Mouse (Mus musculus): ENCODE data around the gene Fam222a.

Gene Fam222a

GRCm38 (mm10) chr5:114584293-114585104 is 16.7 kb downstream of the Fam222a start:
- DNase-seq (ENCODE audit: low read depth, low spot score) = no peak

- DNase-seq (ENCODE audit: low read depth, low spot score) = no peak
Measured at GRCm38 (mm10) chr5:114585682-114586081, 17.9 kb downstream of the Fam222a start.

GRCm38 (mm10) chr5:114587908-114588307 is 20.1 kb downstream of the Fam222a start:
- no peak for DNase-seq (ENCODE audit: low read depth, low spot score)

- no peak for DNase-seq (ENCODE audit: low read depth, low spot score)
Measured at GRCm38 (mm10) chr5:114588416-114588815, 20.6 kb downstream of the Fam222a start.

- no peak for DNase-seq (ENCODE audit: low read depth, low spot score)
Measured at GRCm38 (mm10) chr5:114589026-114589425, 21.2 kb downstream of the Fam222a start.

- no peak for DNase-seq (ENCODE audit: low read depth, low spot score)
Measured at GRCm38 (mm10) chr5:114589454-114589853, 21.6 kb downstream of the Fam222a start.

- no peak for DNase-seq (ENCODE audit: low read depth, low spot score)
Measured at GRCm38 (mm10) chr5:114590043-114590913, 22.5 kb downstream of the Fam222a start.

- DNase-seq (ENCODE audit: low read depth, low spot score) = no peak
Measured at GRCm38 (mm10) chr5:114591151-114591561, 23.3 kb downstream of the Fam222a start.

- no peak for DNase-seq (ENCODE audit: low read depth, low spot score)
Measured at GRCm38 (mm10) chr5:114592463-114593160, 24.8 kb downstream of the Fam222a start.

GRCm38 (mm10) chr5:114593161-114593821 is 25.5 kb downstream of the Fam222a start:
- DNase-seq (ENCODE audit: low read depth, low spot score) = no peak

- no peak for DNase-seq (ENCODE audit: low read depth, low spot score)
Measured at GRCm38 (mm10) chr5:114593949-114594348, 26.1 kb downstream of the Fam222a start.

GRCm38 (mm10) chr5:114594741-114595241 is 27.0 kb downstream of the Fam222a start:
- no peak for DNase-seq (ENCODE audit: low read depth, low spot score)

GRCm38 (mm10) chr5:114596604-114597003 is 28.8 kb downstream of the Fam222a start:
- no peak for DNase-seq (ENCODE audit: low read depth, low spot score)

- no peak for DNase-seq (ENCODE audit: low read depth, low spot score)
Measured at GRCm38 (mm10) chr5:114597222-114597621, 29.4 kb downstream of the Fam222a start.

GRCm38 (mm10) chr5:114597652-114598051 is 29.8 kb downstream of the Fam222a start:
- no peak for DNase-seq (ENCODE audit: low read depth, low spot score)

GRCm38 (mm10) chr5:114602012-114602411 is 34.2 kb downstream of the Fam222a start:
- DNase-seq (ENCODE audit: low read depth, low spot score) = no peak

GRCm38 (mm10) chr5:114603975-114604374 is 36.2 kb downstream of the Fam222a start:
- DNase-seq (ENCODE audit: low read depth, low spot score) = no peak

GRCm38 (mm10) chr5:114604781-114605290 is 37.0 kb downstream of the Fam222a start:
- no peak for DNase-seq (ENCODE audit: low read depth, low spot score)

GRCm38 (mm10) chr5:114605981-114606380 is 38.2 kb downstream of the Fam222a start:
- DNase-seq (ENCODE audit: low read depth, low spot score) = no peak

GRCm38 (mm10) chr5:114607651-114608050 is 39.8 kb downstream of the Fam222a start:
- peak; percentile 70 for DNase-seq (ENCODE audit: low read depth, low spot score)

- no peak for DNase-seq (ENCODE audit: low read depth, low spot score)
Measured at GRCm38 (mm10) chr5:114608516-114608915, 40.7 kb downstream of the Fam222a start.

Measured in brain, embryonic 18.5 days (tissue).